Mouse (Mus musculus) liver, embryonic 11.5 days (tissue): ENCODE results near the gene Brd9. TPM values are rescaled to one million over a fixed set of nuclear protein-coding genes. Genes with fewer than 3 reads are reported as not detected.
"Not testable (repeated sequence)": the region's sequence is repeated elsewhere in the genome, so short reads cannot be mapped to it uniquely, and the experiment has no call there.

Experiments used
- ATAC-seq: fragments of 200-750 bp; cut with Nextera tagmentation; replicated peaks from 2 replicates; pipeline ENCODE4 v1.8.0; 2017; ENCODE audit warnings: moderate number of reproducible peaks, mild to moderate bottlenecking, moderate TSS enrichment, moderate library complexity; ENCODE audit not compliant: low FRiP score
- DNase-seq: peaks from one replicate; pipeline ENCODE4 v3.0.0-alpha.2; 2017; ENCODE audit warnings: low spot score
- H3K27ac ChIP-seq: fragments of 300-500 bp; sonication (generic); 2 replicates; pipeline ENCODE4 v1.5.1; 2014; ENCODE audit warnings: mild to moderate bottlenecking, low read depth, low read length, control low read depth
- H3K27me3 ChIP-seq: fragments of 300-500 bp; sonication (generic); replicated peaks from 2 replicates; pipeline ENCODE4 v1.6.1; 2014; ENCODE audit warnings: low read length, mixed read lengths; ENCODE audit not compliant: control insufficient read depth, insufficient read depth
- H3K36me3 ChIP-seq: fragments of 300-500 bp; sonication (generic); 2 replicates; pipeline ENCODE4 v1.6.1; 2014; ENCODE audit warnings: mild to moderate bottlenecking, low read length, moderate library complexity, mixed read lengths; ENCODE audit not compliant: control insufficient read depth, insufficient read depth
- H3K4me1 ChIP-seq: fragments of 300-500 bp; sonication (generic); replicated peaks from 2 replicates; pipeline ENCODE4 v1.6.1; 2014; ENCODE audit warnings: low read length, mixed read lengths; ENCODE audit not compliant: control insufficient read depth, insufficient read depth
- H3K4me2 ChIP-seq: fragments of 300-500 bp; sonication (generic); 2 replicates; pipeline ENCODE4 v1.6.1; 2014; ENCODE audit warnings: mild to moderate bottlenecking, control low read depth, moderate library complexity
- H3K4me3 ChIP-seq: fragments of 300-500 bp; sonication (generic); 2 replicates; pipeline ENCODE4 v1.5.1; 2014; ENCODE audit warnings: low read depth, low read length, control low read depth
- H3K9ac ChIP-seq: fragments of 300-500 bp; sonication (generic); 2 replicates; pipeline ENCODE4 v1.6.1; 2014; ENCODE audit warnings: low read depth, low read length, control low read depth
- H3K9me3 ChIP-seq: fragments of 300-500 bp; sonication (generic); 2 replicates; pipeline ENCODE4 v1.6.1; 2016; ENCODE audit warnings: low read length, inconsistent platforms, mixed read lengths; ENCODE audit not compliant: control insufficient read depth
- WGBS: fragments of 180-500 bp; shearing (Covaris S2); extraction: QIAGEN DNeasy Blood & Tissue Kit; methylation state at CpG from one replicate; pipeline ENCODE4 v1.1.7; 2014; 5-methylcytosine and 5-hydroxymethylcytosine counted together
- microRNA-seq: library from miRNA; unstranded; fragments of <30 nt; microRNA quantifications from one replicate; pipeline ENCODE4, GENCODE M21; 2017; ENCODE audit warnings: borderline number of aligned reads
- polyA plus RNA-seq: library from polyadenylated mRNA; unstranded; fragments of >200 nt; fragmentation: Nextera tagmentation; extraction: Ambion mirVana; gene quantifications from 2 replicates; pipeline ENCODE4 v1.2.1, GENCODE M21; 2014

The Brd9 gene
- polyA plus RNA-seq, 1 experiment from 2014 or later: 33.5 TPM

- H3K36me3 ChIP-seq: no peaks in the 10 kb centered on the region
- no peaks in the 10 kb centered on the region; the same call in 1 of the 2 replicates for H3K27me3 ChIP-seq
- H3K4me3 ChIP-seq: no peak overlapping the region
- no peak overlapping the region for H3K4me2 ChIP-seq
- DNase-seq (no peak), ATAC-seq (no peak)
- 74% methylated on average over 6 of the region's 6 CpGs for WGBS
- no peak overlapping the region for H3K9ac ChIP-seq
- no peaks in the 10 kb centered on the region for H3K4me1 ChIP-seq
- no peaks in the 10 kb centered on the region for H3K9me3 ChIP-seq
- no peak overlapping the region for H3K27ac ChIP-seq
Measured at GRCm38 (mm10) chr13:74000961-74001360, 63.4 kb downstream of the Brd9 start.

- no peaks in the 10 kb centered on the region for H3K27me3 ChIP-seq
- DNase-seq (no peak), ATAC-seq (no peak)
- no peak overlapping the region for H3K9ac ChIP-seq
- no peak overlapping the region for H3K4me2 ChIP-seq
- no peaks in the 10 kb centered on the region for H3K4me1 ChIP-seq
- no peak overlapping the region for H3K27ac ChIP-seq
- no peaks in the 10 kb centered on the region for H3K36me3 ChIP-seq
- H3K9me3 ChIP-seq: no peaks in the 10 kb centered on the region
- H3K4me3 ChIP-seq: no peak overlapping the region
- 65% methylated on average over 4 of the region's 4 CpGs for WGBS
Measured at GRCm38 (mm10) chr13:74001492-74001891, 63.9 kb downstream of the Brd9 start.

GRCm38 (mm10) chr13:74006881-74007280 lies 69.3 kb downstream of the Brd9 start:
- WGBS: 82% methylated on average over 4 of the region's 4 CpGs
- DNase-seq, H3K27ac ChIP-seq, H3K4me3 ChIP-seq, ATAC-seq, H3K9ac ChIP-seq, H3K4me1 ChIP-seq, H3K9me3 ChIP-seq, H3K36me3 ChIP-seq, H3K4me2 ChIP-seq: not testable (repeated sequence)
- H3K27me3 ChIP-seq: peaks cover 44% of the 10 kb centered on the region

- not testable (repeated sequence) for H3K4me1 ChIP-seq
Measured at GRCm38 (mm10) chr13:74008216-74008615, 70.6 kb downstream of the Brd9 start.

GRCm38 (mm10) chr13:74008948-74009718 lies 71.5 kb downstream of the Brd9 start, which contains the start of gene Tppp:
Gene Tppp (plus strand): TSS chr13:74009407.
- WGBS: under 1% methylated on average over 54 of the region's 56 CpGs
- Histone ChIP-seq H3K27me3 (peaks cover 60% of the 10 kb centered on the region), H3K36me3 (no peaks in the 10 kb centered on the region), H3K27ac (no peak within 1 kb of the TSS), H3K4me2 (peak within 1 kb of the TSS; percentile 81), H3K4me1 (peaks cover 8% of the 10 kb centered on the region; the same call in 1 of the 2 replicates), H3K4me3 (peak within 1 kb of the TSS; percentile 58), H3K9me3 (no peaks in the 10 kb centered on the region), H3K9ac (peak within 1 kb of the TSS; percentile 56)
- ATAC-seq: peak; percentile 97
- peak; percentile 92 for DNase-seq

More at GRCm38 (mm10) chr13:74008216-74008615, 70.6 kb downstream of the Brd9 start:
- H3K27me3 ChIP-seq: peaks cover 57% of the 10 kb centered on the region
- WGBS: 71% methylated on average over 2 of the region's 2 CpGs
- not testable (repeated sequence) for ATAC-seq, H3K27ac ChIP-seq, DNase-seq, H3K36me3 ChIP-seq, H3K9me3 ChIP-seq, H3K4me2 ChIP-seq, H3K9ac ChIP-seq, H3K4me3 ChIP-seq

- no peaks in the 10 kb centered on the region for H3K36me3 ChIP-seq
- peak; percentile 15 for ATAC-seq
- no peak overlapping the region; the same call in 1 of the 2 replicates for H3K9ac ChIP-seq
- no peak overlapping the region for H3K27ac ChIP-seq
- H3K4me1 ChIP-seq: peaks cover 8% of the 10 kb centered on the region; the same call in 1 of the 2 replicates
- H3K4me2 ChIP-seq: peak overlapping the region; percentile 81
- peaks cover 62% of the 10 kb centered on the region for H3K27me3 ChIP-seq
- peak overlapping the region; percentile 58 for H3K4me3 ChIP-seq
- no peaks in the 10 kb centered on the region for H3K9me3 ChIP-seq
- WGBS: 1% methylated on average over 55 of the region's 55 CpGs
- peak; percentile 43 for DNase-seq
Measured at GRCm38 (mm10) chr13:74009791-74010614, 72.4 kb downstream of the Brd9 start.

Small RNAs within 50 kb of the gene (microRNA-seq; reads per million reads assigned to microRNA genes)
- gene Gm25197: not detected

Other genes starting within 250 kb of the Brd9 start
- 0.47 and 0.84 TPM in 2 replicates for gene Slc6a19, start 232.9 kb upstream of the Brd9 start, polyA plus RNA-seq
- gene Slc12a7, start 204.7 kb upstream of the Brd9 start, polyA plus RNA-seq: 20.4 and 21.0 TPM in 2 replicates
- gene Nkd2, start 90.2 kb upstream of the Brd9 start, polyA plus RNA-seq: 0.81 and 1.4 TPM in 2 replicates
- gene Trip13, start within 50 bp of the Brd9 start, polyA plus RNA-seq: 60.4 and 61.5 TPM in 2 replicates
- gene Zdhhc11, start 26.0 kb downstream of the Brd9 start, polyA plus RNA-seq: not detected in 2 replicates
- gene Tppp, start 71.6 kb downstream of the Brd9 start, polyA plus RNA-seq: 0.14 and 0.32 TPM in 2 replicates
- 17.1 and 17.6 TPM in 2 replicates for gene Cep72, start 124.5 kb downstream of the Brd9 start, polyA plus RNA-seq
- gene Slc9a3, start 183.6 kb downstream of the Brd9 start, polyA plus RNA-seq: not detected in 2 replicates